9 mouse cellular contexts compared by ENCODE assay signal in the genomic region with DNA sequence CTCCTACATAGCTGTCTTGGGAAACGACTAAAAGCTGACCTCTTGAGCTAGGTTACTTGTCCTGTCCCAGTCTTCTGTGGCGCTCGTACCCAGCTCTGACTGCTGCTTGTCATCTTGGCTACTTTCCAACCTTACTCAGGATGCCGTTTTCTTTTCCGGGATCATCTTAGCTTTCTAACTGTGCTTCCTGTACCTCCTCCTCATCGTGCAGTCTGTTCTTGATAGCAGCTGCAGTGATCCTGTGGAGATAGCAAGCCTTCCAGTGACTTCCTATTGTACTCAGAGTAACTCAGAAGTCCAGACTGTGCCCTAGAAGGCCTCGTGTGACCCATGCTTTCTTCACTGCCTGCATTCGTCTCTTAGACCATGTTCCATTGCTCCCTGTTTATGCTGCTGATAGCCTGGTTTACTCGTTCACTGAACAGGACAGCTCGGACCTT. TPM values are rescaled to one million over a fixed set of nuclear protein-coding genes. Genes with fewer than 3 reads are reported as not detected.
DNase-seq lines count a peak whose midpoint lies in the region; ATAC-seq and TF ChIP-seq lines count a peak whose summit lies in the region.
"Had no signal": no experiment of that assay in that cellular context is flagged by ENCODE, and none has a peak within 500 bp of the region (broad histone marks: within the 10 kb centered on the region; RNA-seq: fewer than 3 reads in every experiment).

No protein-coding gene starts in this region.

- H3K9ac ChIP-seq in heart, embryonic 14.5 days (ENCODE audit: low read length), result no peak overlapping the region; the same call in 1 of the 2 replicates
- H3K9ac ChIP-seq: limb, embryonic 15.5 days had no signal

- no peaks in the 10 kb centered on the region for H3K9me3 ChIP-seq in heart, embryonic 14.5 days (ENCODE audit: control insufficient read depth, low read length)
- H3K9me3 ChIP-seq: limb, embryonic 15.5 days had no signal

- peaks cover 98% of the 10 kb centered on the region for H3K79me2 ChIP-seq in macrophage (ENCODE audit: inconsistent target)

- peaks cover 4 to 16% of the 10 kb centered on the region in 2 experiments for H3K4me1 ChIP-seq in heart, embryonic 14.5 days (ENCODE audit: control insufficient read depth in 2 of 2, insufficient read depth in 2 of 2, low read length in 2 of 2)
- H3K4me1 ChIP-seq: limb, embryonic 15.5 days had no signal

- 0 out of 2 replicates have a peak overlapping the region, but pooled peaks have one; percentile 7 for H3K27ac ChIP-seq in left cerebral cortex, adult 2 months
- H3K27ac ChIP-seq in heart, embryonic 14.5 days (replicated peaks in 1 of 2; ENCODE audit: control insufficient read depth in 1 of 2, insufficient read depth in 1 of 2, low read depth in 2 of 2, low read length in 2 of 2), result peak overlapping the region; percentile 21 to 67
- H3K27ac ChIP-seq in macrophage, result peak overlapping the region; percentile 21
- H3K27ac ChIP-seq: limb, embryonic 15.5 days had no signal

- H3K36me3 ChIP-seq in heart, embryonic 14.5 days (ENCODE audit: control insufficient read depth, insufficient read depth, low read length), result 0 out of 2 replicates have a peak, but pooled peaks cover 1% of the 10 kb centered on the region
- H3K36me3 ChIP-seq in macrophage (ENCODE audit: inconsistent target), result no peaks in the 10 kb centered on the region
- H3K36me3 ChIP-seq: limb, embryonic 15.5 days had no signal

- no peak for TF ChIP-seq CTCF in left cerebral cortex, adult 2 months (IDR thresholded peaks at IDR 0.05)

- H3K4me3 ChIP-seq in left cerebral cortex, adult 2 months, result no peak overlapping the region
- H3K4me3 ChIP-seq in heart, embryonic 14.5 days (ENCODE audit: control insufficient read depth in 1 of 2, insufficient read depth in 1 of 2, low read depth in 1 of 2, low read length in 2 of 2), result no peak overlapping the region
- H3K4me3 ChIP-seq in macrophage (ENCODE audit: inconsistent target), result no peak overlapping the region
- H3K4me3 ChIP-seq: limb, embryonic 15.5 days had no signal

- H3K4me2 ChIP-seq in heart, embryonic 14.5 days (ENCODE audit: low read length), result peak overlapping the region; percentile 48
- H3K4me2 ChIP-seq: limb, embryonic 15.5 days had no signal

- intact Hi-C loops in left cerebral cortex, adult 2 months (cut with DNase I), result no loop called here
- intact Hi-C loops in left cerebral cortex, postnatal 36 days (cut with DNase I), result no loop called here

- no peak for DNase-seq in left cerebral cortex, adult 2 months (ENCODE audit: extremely low spot score in 1 of 2, low spot score in 2 of 2)
- DNase-seq in left cerebral cortex, postnatal 36 days (ENCODE audit: low spot score in 2 of 2), result no peak
- DNase-seq in brain, adult 2 months (ENCODE audit: low read depth, low spot score), result peak; percentile 70
- no peak for DNase-seq in frontal cortex, postnatal 10 days (ENCODE audit: low spot score in 2 of 2)
- no peak for DNase-seq in urinary bladder, adult 2 months (ENCODE audit: low spot score)

- 22% methylated on average over 10 of the region's 10 CpGs for WGBS in heart, embryonic 14.5 days
- 25% methylated on average over 10 of the region's 10 CpGs for WGBS in macrophage (ENCODE audit: missing documents)

- ATAC-seq in heart, embryonic 14.5 days (ENCODE audit: insufficient number of reproducible peaks, insufficient read depth, low FRiP score, low read depth), result 0 out of 2 replicates have a peak, but pooled peaks have one; percentile 47

- H3K27me3 ChIP-seq in heart, embryonic 14.5 days (ENCODE audit: control insufficient read depth, insufficient read depth, low read length), result no peaks in the 10 kb centered on the region
- H3K27me3 ChIP-seq: limb, embryonic 15.5 days had no signal

RNA-seq across cellular contexts. Expression of a gene that starts 43.1 kb away (rescaled TPM):
- 1 to 10 TPM in 1 of 2 experiments, not detected in 1; 3.7 TPM for total RNA-seq in left cerebral cortex, adult 2 months (2021)
- 1 to 10 TPM in 1 of 2 experiments, not detected in 1; 4.8 TPM for total RNA-seq in left cerebral cortex, postnatal 36 days (2021)
- not detected in 2 replicates for polyA plus RNA-seq in heart, embryonic 14.5 days (2014; fragmentation: Nextera tagmentation; extraction: Ambion mirVana)
- total RNA-seq in macrophage (2018; cell fraction: chromatin; rRNA removed), result 1 to 10 TPM in 21 of 26 experiments, under 1 TPM in 3, not detected in 2; 0.45 to 5.2 (median 2.4) TPM
- total RNA-seq in macrophage (2018; cell fraction: cytosol; rRNA removed), result 1 to 10 TPM; 2.5 to 8.8 (median 4.5) TPM
- 1 to 10 TPM in 11 of 26 experiments, under 1 TPM in 2, not detected in 13; 0.56 to 4.0 (median 1.4) TPM for total RNA-seq in macrophage (2018; cell fraction: nucleus; rRNA removed)
- polyA plus RNA-seq in macrophage (2018), result 2.3 to 3.1 TPM (median 2.4 TPM) in 3 replicates
- polyA plus RNA-seq in urinary bladder, adult 2 months (2012; rRNA removed), result 0.03 and 0.06 TPM in 2 replicates
- polyA plus RNA-seq: limb, embryonic 15.5 days had no signal

RNA-seq across cellular contexts. Expression of a gene that starts 43.6 kb away (rescaled TPM):
- total RNA-seq in left cerebral cortex, adult 2 months (2021), result 100 to 1,000 TPM; 127 to 129 TPM
- total RNA-seq in left cerebral cortex, postnatal 36 days (2021), result 100 to 1,000 TPM; 114 to 134 TPM
- 17.9 and 18.1 TPM in 2 replicates for polyA plus RNA-seq in heart, embryonic 14.5 days (2014; fragmentation: Nextera tagmentation; extraction: Ambion mirVana)
- 100 to 1,000 TPM; 120 to 339 (median 194) TPM for total RNA-seq in macrophage (2018; cell fraction: chromatin; rRNA removed)
- 100 to 1,000 TPM in 1 of 26 experiments, 10 to 100 TPM in 25; 34.0 to 102 (median 53.5) TPM for total RNA-seq in macrophage (2018; cell fraction: cytosol; rRNA removed)
- total RNA-seq in macrophage (2018; cell fraction: nucleus; rRNA removed), result 100 to 1,000 TPM; 105 to 304 (median 136) TPM
- 52.8 to 66.8 TPM (median 65.3 TPM) in 3 replicates for polyA plus RNA-seq in macrophage (2018)
- 80.4 and 84.2 TPM in 2 replicates for polyA plus RNA-seq in urinary bladder, adult 2 months (2012; rRNA removed)

RNA-seq across cellular contexts. Expression of a gene that starts 47.5 kb away (rescaled TPM):
- 10 to 100 TPM; 46.0 to 46.4 TPM for total RNA-seq in left cerebral cortex, adult 2 months (2021)
- 10 to 100 TPM; 50.4 to 51.7 TPM for total RNA-seq in left cerebral cortex, postnatal 36 days (2021)
- polyA plus RNA-seq in heart, embryonic 14.5 days (2014; fragmentation: Nextera tagmentation; extraction: Ambion mirVana), result 176 and 180 TPM in 2 replicates
- total RNA-seq in macrophage (2018; cell fraction: chromatin; rRNA removed), result 1 to 10 TPM in 25 of 26 experiments, not detected in 1; 1.5 to 7.0 (median 3.1) TPM
- 10 to 100 TPM; 14.2 to 35.4 (median 25.1) TPM for total RNA-seq in macrophage (2018; cell fraction: cytosol; rRNA removed)
- 10 to 100 TPM in 1 of 26 experiments, 1 to 10 TPM in 25; 2.0 to 11.1 (median 5.3) TPM for total RNA-seq in macrophage (2018; cell fraction: nucleus; rRNA removed)
- 25.1 to 47.5 TPM (median 39.2 TPM) in 3 replicates for polyA plus RNA-seq in macrophage (2018)
- polyA plus RNA-seq in urinary bladder, adult 2 months (2012; rRNA removed), result 101 and 145 TPM in 2 replicates

RNA-seq across cellular contexts. Expression of a gene that starts 50.1 kb away (rescaled TPM):
- total RNA-seq in left cerebral cortex, adult 2 months (2021), result not detected
- total RNA-seq in left cerebral cortex, postnatal 36 days (2021), result under 1 TPM in 1 of 2 experiments, not detected in 1; 0.20 TPM
- not detected in 2 replicates for polyA plus RNA-seq in heart, embryonic 14.5 days (2014; fragmentation: Nextera tagmentation; extraction: Ambion mirVana)
- total RNA-seq in macrophage (2018; cell fraction: chromatin; rRNA removed), result not detected
- total RNA-seq in macrophage (2018; cell fraction: cytosol; rRNA removed), result not detected
- total RNA-seq in macrophage (2018; cell fraction: nucleus; rRNA removed), result not detected
- polyA plus RNA-seq in macrophage (2018), result not detected in 3 replicates
- not detected in 2 replicates for polyA plus RNA-seq in urinary bladder, adult 2 months (2012; rRNA removed)
- total RNA-seq: heart, postnatal 10 days had no signal
- polyA plus RNA-seq: limb, embryonic 15.5 days had no signal

RNA-seq across cellular contexts. Expression of a gene that starts 58.6 kb away (rescaled TPM):
- total RNA-seq in left cerebral cortex, adult 2 months (2021), result 100 to 1,000 TPM; 142 to 147 TPM
- 100 to 1,000 TPM; 147 to 166 TPM for total RNA-seq in left cerebral cortex, postnatal 36 days (2021)
- 99.2 and 107 TPM in 2 replicates for polyA plus RNA-seq in heart, embryonic 14.5 days (2014; fragmentation: Nextera tagmentation; extraction: Ambion mirVana)
- total RNA-seq in macrophage (2018; cell fraction: chromatin; rRNA removed), result 10 to 100 TPM in 14 of 26 experiments, 1 to 10 TPM in 12; 3.3 to 20.5 (median 10.6) TPM
- total RNA-seq in macrophage (2018; cell fraction: cytosol; rRNA removed), result 10 to 100 TPM; 50.2 to 79.6 (median 63.8) TPM
- 10 to 100 TPM in 24 of 26 experiments, 1 to 10 TPM in 2; 9.1 to 43.2 (median 26.7) TPM for total RNA-seq in macrophage (2018; cell fraction: nucleus; rRNA removed)
- polyA plus RNA-seq in macrophage (2018), result 56.0 to 89.0 TPM (median 56.6 TPM) in 3 replicates
- 89.9 and 92.4 TPM in 2 replicates for polyA plus RNA-seq in urinary bladder, adult 2 months (2012; rRNA removed)
